Mouse (Mus musculus) bone marrow macrophage, adult 2 months (primary cell): Measurements from ENCODE around the gene Atg10. TPM values are rescaled to one million over a fixed set of nuclear protein-coding genes. Genes with fewer than 3 reads are reported as not detected.
A peak's percentile ranks its signal among the peaks of the same experiment; 100 is the strongest.

ENCODE experiments used
- H3K27ac ChIP-seq: 2 replicates; pipeline ENCODE4 v1.5.1; 2012; ENCODE audit warnings: low read depth, low read length; ENCODE audit not compliant: insufficient read depth
- H3K4me1 ChIP-seq: 2 replicates; pipeline ENCODE4 v1.6.1; 2012; ENCODE audit warnings: low read length; ENCODE audit not compliant: control insufficient read depth, insufficient read depth
- H3K4me3 ChIP-seq: 2 replicates; pipeline ENCODE4 v1.5.1; 2012; ENCODE audit warnings: mild to moderate bottlenecking, low read length, moderate library complexity; ENCODE audit not compliant: insufficient read depth
- CTCF ChIP-seq: IDR thresholded peaks from 2 replicates; pipeline ENCODE4 v1.5.1; 2012; ENCODE audit warnings: low read depth, mild to moderate bottlenecking, low read length, moderate library complexity
- POLR2A ChIP-seq: IDR thresholded peaks from 2 replicates; pipeline ENCODE4 v1.6.1; 2012; ENCODE audit warnings: mild to moderate bottlenecking, low read depth, low read length, borderline replicate concordance
- polyA plus RNA-seq: library from polyadenylated mRNA; stranded (reverse); fragments of >200 nt; gene quantifications from 2 replicates; pipeline ENCODE4 v1.2.4, GENCODE M21; 2012; ENCODE audit not compliant: missing spikeins, insufficient read depth, insufficient read length

Atg10 gene
- polyA plus RNA-seq, 1 experiment, result 14.0 TPM

DNA sequence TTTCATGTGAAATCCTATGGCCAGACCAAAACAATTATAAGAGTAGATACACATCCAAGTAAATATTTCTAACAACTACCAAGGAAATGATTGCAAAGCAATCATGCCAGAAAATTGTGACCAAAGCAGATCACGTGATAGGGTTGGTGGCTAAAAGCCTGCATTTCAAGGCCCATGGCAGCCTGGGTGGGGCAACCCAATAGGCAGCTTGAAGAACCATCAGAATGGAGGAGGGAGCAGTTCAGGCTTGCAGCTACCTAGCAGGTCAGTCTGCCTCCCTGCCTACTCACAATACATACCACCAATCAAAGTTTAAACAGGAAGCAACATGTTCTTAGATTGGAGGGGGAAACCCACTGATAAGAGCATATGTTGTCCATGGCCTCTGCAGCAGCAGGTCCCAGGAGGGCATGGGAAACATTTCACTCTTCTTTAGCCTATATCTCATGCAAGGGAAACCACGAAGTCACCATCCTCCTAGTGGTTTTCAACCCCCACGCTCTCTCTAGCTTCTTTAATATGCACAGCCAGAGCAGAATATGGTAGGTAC is 7.0 kb downstream of the Atg10 start:
- Histone ChIP-seq H3K4me3 (no peak overlapping the region), H3K27ac (no peak overlapping the region), H3K4me1 (peaks cover 9% of the 10 kb centered on the region)
- TF ChIP-seq POLR2A (no peak), CTCF (no peak)

DNA sequence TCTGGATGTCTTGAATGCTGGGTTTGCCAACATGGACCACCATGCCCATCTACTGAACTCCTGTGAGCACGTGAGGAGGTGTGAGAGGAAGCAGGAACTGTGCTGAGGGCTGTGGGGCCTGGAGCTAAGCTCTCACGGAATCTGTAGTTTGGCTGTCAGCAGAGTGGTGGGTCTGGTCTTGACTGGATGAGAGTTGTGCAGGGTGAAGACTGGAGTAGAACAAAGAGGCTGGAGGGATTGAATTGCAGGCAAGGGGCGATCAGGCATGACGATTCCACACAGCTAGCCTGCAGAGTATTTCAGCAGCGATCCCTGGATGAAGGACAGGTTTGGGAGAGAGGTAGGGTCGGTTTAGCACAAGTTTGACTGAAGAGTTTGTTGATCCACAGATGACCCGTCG is 10.8 kb downstream of the Atg10 start:
- Histone ChIP-seq H3K4me3 (no peak overlapping the region), H3K4me1 (peaks cover 8% of the 10 kb centered on the region), H3K27ac (no peak overlapping the region)
- no peak for TF ChIP-seq CTCF
- no peak for TF ChIP-seq POLR2A

DNA sequence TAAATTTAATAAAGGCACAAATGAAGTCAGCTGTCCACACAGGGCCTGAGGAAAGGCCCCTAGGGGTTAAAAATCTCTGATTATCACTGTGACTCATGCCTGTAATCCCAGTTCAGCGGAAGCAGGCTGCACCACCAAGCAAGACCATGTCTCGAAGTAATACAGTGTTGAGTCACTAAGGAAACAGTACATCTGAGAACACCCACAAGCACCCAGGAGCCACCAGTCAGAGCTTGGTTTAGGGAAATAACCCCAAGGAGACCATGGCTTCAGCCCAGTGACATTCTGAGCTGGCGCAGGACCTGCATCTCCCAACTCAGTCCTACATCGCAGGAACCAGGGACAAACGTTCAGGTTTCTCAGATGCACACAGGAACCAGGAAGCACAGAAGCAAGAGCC is 17.5 kb downstream of the Atg10 start:
- H3K27ac ChIP-seq, result peak overlapping the region; percentile 55

DNA sequence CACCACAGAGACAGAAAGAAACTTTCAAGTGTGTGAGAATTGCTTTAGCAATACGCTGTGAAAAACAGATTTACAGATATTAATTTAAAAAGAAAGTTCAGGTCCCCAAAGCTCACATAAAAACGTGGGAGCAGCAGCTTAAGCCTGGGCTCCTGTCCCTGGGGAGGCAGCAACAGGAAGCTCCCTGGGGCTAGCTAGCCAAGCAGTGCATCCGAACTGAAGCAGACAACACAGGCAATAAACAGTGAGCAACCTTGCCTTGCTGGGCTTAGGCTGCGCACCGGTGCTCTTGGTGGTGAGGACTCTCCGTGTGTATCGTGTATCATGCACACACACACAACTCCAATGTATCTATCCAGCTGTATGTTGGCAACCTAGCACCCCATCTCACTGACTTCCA is 21.2 kb downstream of the Atg10 start:
- no peak overlapping the region for H3K27ac ChIP-seq

More for the DNA sequence above, 17.5 kb downstream of the Atg10 start:
- TF ChIP-seq CTCF (no peak), POLR2A (no peak)
- Histone ChIP-seq H3K4me1 (peaks cover 8% of the 10 kb centered on the region), H3K4me3 (no peak overlapping the region; the same call in 1 of the 2 replicates)

DNA sequence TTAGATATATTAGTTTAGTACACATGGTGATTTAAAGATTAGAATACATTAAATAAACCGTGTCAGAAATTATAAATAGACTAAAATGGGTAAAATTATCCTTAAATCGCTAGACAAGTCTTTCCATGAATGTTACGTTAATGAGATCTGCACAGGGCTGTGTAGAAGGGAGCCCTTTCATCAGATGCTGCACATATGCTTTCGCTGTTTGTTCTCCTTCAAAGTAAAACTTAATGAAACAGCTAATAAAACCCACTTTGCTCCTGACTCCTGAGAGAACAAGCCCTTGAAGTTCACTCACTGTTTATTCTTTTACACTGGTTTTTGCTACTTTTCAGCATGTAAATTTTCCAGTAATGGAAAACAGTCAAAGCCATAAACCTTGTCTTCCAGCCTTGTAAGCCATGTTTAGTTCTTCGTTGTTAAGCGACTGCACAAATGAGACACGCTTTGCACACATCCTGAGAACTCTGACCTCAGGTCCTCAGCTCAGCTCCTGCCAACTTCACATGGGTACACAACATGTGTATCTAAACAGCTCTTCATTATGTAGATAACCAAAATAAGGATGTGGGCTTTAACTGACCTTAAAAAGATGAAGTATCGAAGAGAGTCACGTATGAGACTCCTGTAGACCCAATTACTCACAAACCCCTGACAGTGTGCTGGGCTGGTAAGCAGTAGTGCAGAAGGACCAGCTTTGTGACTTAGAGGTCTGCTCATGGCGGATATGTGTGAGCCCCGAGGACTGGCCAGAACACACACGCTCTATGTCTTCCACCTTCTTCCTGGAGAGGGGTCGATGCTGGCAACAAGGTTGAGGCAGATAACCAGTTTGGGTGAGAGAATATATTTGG is 36.2 kb downstream of the Atg10 start:
- no peaks in the 10 kb centered on the region for H3K4me1 ChIP-seq
- H3K4me3 ChIP-seq, result no peak overlapping the region
- no peak for TF ChIP-seq POLR2A
- no peak for TF ChIP-seq CTCF
- no peak overlapping the region for H3K27ac ChIP-seq

More for the DNA sequence above, 21.2 kb downstream of the Atg10 start:
- peaks cover 10% of the 10 kb centered on the region for H3K4me1 ChIP-seq
- TF ChIP-seq CTCF, result no peak
- no peak for TF ChIP-seq POLR2A
- no peak overlapping the region for H3K4me3 ChIP-seq

DNA sequence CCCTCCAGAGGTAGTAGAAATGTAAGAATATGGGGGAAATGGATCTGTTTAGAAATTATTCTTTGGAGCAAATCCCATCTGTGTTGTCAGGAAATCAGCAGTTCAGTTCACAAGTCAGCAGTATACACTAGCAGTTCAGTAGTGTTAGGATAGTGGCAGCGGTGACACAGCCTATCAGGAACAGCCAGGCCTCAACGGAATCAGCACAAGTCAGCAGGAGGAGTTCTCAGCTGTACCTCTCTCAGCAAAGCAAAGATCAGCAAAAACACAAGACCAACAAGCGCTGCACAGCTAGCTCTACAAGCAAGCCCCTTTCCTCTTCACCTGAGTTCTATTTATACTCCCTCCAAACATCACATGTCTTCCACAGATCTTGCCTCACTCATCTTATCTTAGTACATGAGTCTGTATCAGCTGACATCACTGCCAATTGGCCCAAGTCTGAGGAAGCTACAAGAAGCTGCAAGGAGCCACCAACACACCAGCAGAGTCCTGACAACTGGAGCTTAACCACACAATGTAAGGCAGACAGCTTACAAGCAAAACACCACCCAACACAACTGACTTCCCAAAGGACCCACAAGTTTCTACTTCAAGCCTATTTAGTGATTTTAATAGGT is 38.4 kb downstream of the Atg10 start:
- Histone ChIP-seq H3K4me1 (no peaks in the 10 kb centered on the region), H3K4me3 (no peak overlapping the region), H3K27ac (no peak overlapping the region)
- TF ChIP-seq CTCF (no peak), POLR2A (no peak)

DNA sequence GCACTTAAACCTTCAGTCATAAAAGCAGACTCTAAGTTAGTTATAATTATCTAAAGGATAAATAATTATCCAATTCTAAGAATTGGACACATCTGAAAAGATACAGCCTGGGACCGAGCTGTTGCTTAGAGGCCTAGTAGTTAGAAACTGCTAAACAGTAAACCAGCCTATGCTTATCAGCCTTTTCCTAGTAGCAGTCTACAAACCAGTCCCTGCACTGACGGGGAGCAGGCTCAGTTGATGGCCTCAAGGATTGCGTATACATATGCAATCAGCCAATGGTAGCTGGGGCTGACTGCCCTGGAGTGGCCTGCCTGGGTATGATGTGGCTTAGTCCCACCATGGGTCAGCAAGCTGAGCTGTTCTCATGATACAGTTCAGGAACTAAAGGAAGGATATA is 39.5 kb downstream of the Atg10 start:
- Histone ChIP-seq H3K27ac (no peak overlapping the region), H3K4me3 (no peak overlapping the region), H3K4me1 (no peaks in the 10 kb centered on the region)
- TF ChIP-seq POLR2A (no peak), CTCF (no peak)

DNA sequence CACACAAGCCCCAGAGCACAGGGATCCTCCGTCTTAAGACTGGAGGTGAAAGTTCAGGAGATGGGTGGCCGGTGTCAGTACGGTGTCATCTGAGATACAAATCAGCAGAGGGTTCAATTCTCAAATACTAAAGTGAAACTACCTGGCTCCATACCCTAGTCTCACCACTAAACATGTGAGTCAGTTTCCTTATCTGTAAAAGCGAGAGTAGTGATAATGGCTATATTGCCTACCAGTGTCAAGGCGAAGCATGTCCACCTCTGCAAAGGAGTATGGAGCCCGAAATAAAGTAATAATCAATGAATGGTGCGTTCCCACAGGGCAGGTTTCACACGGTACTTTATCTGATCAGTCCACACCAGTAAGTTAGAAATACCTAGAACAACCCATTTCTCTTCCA is 43.4 kb downstream of the Atg10 start:
- H3K4me3 ChIP-seq, result no peak overlapping the region
- no peak overlapping the region for H3K27ac ChIP-seq
- no peaks in the 10 kb centered on the region for H3K4me1 ChIP-seq
- TF ChIP-seq CTCF (no peak), POLR2A (no peak)

DNA sequence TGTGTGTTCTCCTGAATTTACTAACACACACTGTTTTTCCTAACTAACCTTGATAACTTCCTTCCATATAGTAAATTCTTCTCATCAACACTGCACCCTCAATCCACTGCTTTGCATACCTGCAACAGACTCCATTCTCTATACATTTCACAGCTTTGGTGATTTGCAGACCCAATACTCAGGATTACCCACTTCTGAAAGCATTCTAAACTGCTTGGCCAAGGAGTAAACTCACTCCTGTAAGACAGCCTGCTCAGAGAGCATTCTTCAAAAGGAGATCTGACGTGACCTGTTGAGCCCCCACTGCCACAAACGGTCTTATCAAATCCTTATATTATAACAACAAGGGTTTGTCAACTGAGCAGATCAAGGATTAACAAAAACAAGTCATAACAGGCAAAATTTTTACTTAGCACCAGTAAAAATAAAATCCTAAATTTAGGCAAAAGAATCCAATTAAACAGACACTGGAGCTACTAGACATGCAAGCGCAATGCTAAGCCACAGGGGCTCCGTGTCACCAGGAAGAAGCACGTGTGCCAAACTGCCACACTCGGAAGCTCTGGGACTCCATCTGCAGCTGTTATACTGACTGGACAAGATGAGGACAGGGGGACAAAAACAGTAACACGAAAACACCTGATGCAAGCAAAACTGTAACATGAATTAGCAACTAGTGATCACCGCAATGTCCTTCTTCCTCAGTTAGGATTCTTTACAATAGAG is 44.4 kb downstream of the Atg10 start:
- Histone ChIP-seq H3K4me3 (no peak overlapping the region), H3K4me1 (no peaks in the 10 kb centered on the region), H3K27ac (no peak overlapping the region)
- TF ChIP-seq POLR2A (no peak), CTCF (no peak)
